Mouse (Mus musculus) lung, adult 2 months (tissue): ENCODE measurements around the gene 2700049A03Rik.

Experiments used
- CTCF ChIP-seq: fragments of 200-500 bp; IDR thresholded peaks from 2 replicates; pipeline ENCODE4 v1.5.1; 2011; ENCODE audit warnings: mild to moderate bottlenecking, low read length, control low read depth; ENCODE audit not compliant: insufficient read depth
- POLR2A ChIP-seq: fragments of 200-500 bp; IDR thresholded peaks from 2 replicates; pipeline ENCODE4 v1.6.1; 2011; ENCODE audit warnings: low read depth, mild to moderate bottlenecking, control low read depth, low read length, borderline replicate concordance; ENCODE audit errors: extremely low read depth

GRCm38 (mm10) chr12:71264211-71264610 is 127.6 kb downstream of the 2700049A03Rik start:
- TF ChIP-seq POLR2A (no peak), CTCF (no peak)
